Mouse (Mus musculus) midbrain, embryonic 16.5 days (tissue): ENCODE measurements at regions not wholly inside any gene's neighbourhood (a gene's known extent, or its start where the extent isn't known, plus 50 kb on each side); places are given as distances from the start of the nearest gene placed in this dataset.

Experiments
- ATAC-seq: fragments of 200-750 bp; cut with Nextera tagmentation; 2 replicates; pipeline ENCODE4 v1.8.0; 2017; ENCODE audit warnings: moderate TSS enrichment
- H3K27ac ChIP-seq: fragments of 300-500 bp; sonication (generic); 2 replicates; pipeline ENCODE4 v1.5.1; 2014; ENCODE audit warnings: mild to moderate bottlenecking, low read length, mixed read lengths
- H3K27me3 ChIP-seq: fragments of 300-500 bp; sonication (generic); 2 replicates; pipeline ENCODE4 v1.6.1; 2014; ENCODE audit warnings: low read depth, low read length, mixed read lengths; ENCODE audit not compliant: control insufficient read depth, insufficient read depth
- H3K36me3 ChIP-seq: fragments of 300-500 bp; sonication (generic); 2 replicates; pipeline ENCODE4 v1.6.1; 2014; ENCODE audit warnings: mild to moderate bottlenecking, low read length, moderate library complexity, mixed read lengths; ENCODE audit not compliant: control insufficient read depth, insufficient read depth
- H3K4me1 ChIP-seq: fragments of 300-500 bp; sonication (generic); 2 replicates; pipeline ENCODE4 v1.6.1; 2014; ENCODE audit warnings: mild to moderate bottlenecking, low read length, mixed read lengths; ENCODE audit not compliant: control insufficient read depth, insufficient read depth
- H3K4me2 ChIP-seq: fragments of 300-500 bp; sonication (generic); 2 replicates; pipeline ENCODE4 v1.6.1; 2014; ENCODE audit warnings: mild to moderate bottlenecking, low read length, mixed read lengths
- H3K4me3 ChIP-seq: fragments of 300-500 bp; sonication (generic); 2 replicates; pipeline ENCODE4 v1.5.1; 2014; ENCODE audit warnings: low read depth, mild to moderate bottlenecking, low read length, moderate library complexity, mixed read lengths
- H3K9ac ChIP-seq: fragments of 300-500 bp; sonication (generic); 2 replicates; pipeline ENCODE4 v1.6.1; 2014; ENCODE audit warnings: low read depth, low read length, mixed read lengths
- H3K9me3 ChIP-seq: fragments of 300-500 bp; sonication (generic); replicated peaks from 2 replicates; pipeline ENCODE4 v1.6.1; 2014; ENCODE audit warnings: mild to moderate bottlenecking, low read length, mixed read lengths; ENCODE audit not compliant: control insufficient read depth, poor library complexity, severe bottlenecking
- WGBS: fragments of 180-500 bp; shearing (Covaris S2); extraction: QIAGEN DNeasy Blood & Tissue Kit; methylation state at CpG from one replicate; pipeline ENCODE4 v1.1.7; 2014; 5-methylcytosine and 5-hydroxymethylcytosine counted together

DNA sequence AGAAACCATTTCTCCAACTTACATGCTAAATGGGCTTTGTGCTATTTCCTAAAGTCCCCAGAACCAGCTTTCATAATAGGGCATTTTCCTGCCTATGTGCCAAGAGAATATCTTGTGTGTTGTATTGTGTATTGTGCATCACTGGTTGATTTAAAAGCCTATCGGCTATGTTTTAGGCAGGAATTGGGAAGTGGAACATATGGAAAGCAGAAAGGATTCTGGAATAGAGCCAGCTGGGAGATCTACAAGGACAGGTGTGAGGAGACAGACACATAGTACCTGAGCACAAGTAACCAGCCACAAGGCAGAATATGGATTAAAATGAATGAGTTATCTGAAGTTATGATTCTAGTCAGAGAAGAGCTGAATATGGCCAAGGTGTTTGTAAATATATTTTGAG, 236.0 kb downstream of the 1190002N15Rik start:
- Histone ChIP-seq H3K36me3 (no peaks in the 10 kb centered on the region), H3K27me3 (no peaks in the 10 kb centered on the region), H3K9ac (no peak overlapping the region), H3K9me3 (no peaks in the 10 kb centered on the region), H3K4me3 (no peak overlapping the region), H3K4me1 (no peaks in the 10 kb centered on the region), H3K4me2 (no peak overlapping the region), H3K27ac (no peak overlapping the region)
- no peak for ATAC-seq
- WGBS = 93% methylated on average over 1 of the region's 1 CpGs

GRCm38 (mm10) chr9:94295431-94295830, 242.4 kb downstream of the 1190002N15Rik start:
- Histone ChIP-seq H3K27me3 (no peaks in the 10 kb centered on the region), H3K36me3 (no peaks in the 10 kb centered on the region), H3K4me2 (no peak overlapping the region), H3K9ac (no peak overlapping the region), H3K9me3 (no peaks in the 10 kb centered on the region), H3K4me1 (no peaks in the 10 kb centered on the region), H3K4me3 (no peak overlapping the region), H3K27ac (no peak overlapping the region)
- ATAC-seq = no peak
- WGBS = 81% methylated on average over 6 of the region's 6 CpGs

- H3K4me1 ChIP-seq = no peaks in the 10 kb centered on the region
- H3K9me3 ChIP-seq = no peaks in the 10 kb centered on the region
- no peak overlapping the region for H3K4me3 ChIP-seq
- H3K27ac ChIP-seq = no peak overlapping the region
- no peak for ATAC-seq
- H3K36me3 ChIP-seq = no peaks in the 10 kb centered on the region
- H3K4me2 ChIP-seq = no peak overlapping the region
- 81% methylated on average over 3 of the region's 3 CpGs for WGBS
- H3K9ac ChIP-seq = no peak overlapping the region
- H3K27me3 ChIP-seq = no peaks in the 10 kb centered on the region
These were observed 245.7 kb downstream of the 1190002N15Rik start for GRCm38 (mm10) chr9:94292147-94292546.

GRCm38 (mm10) chr9:94289546-94289945, 248.3 kb downstream of the 1190002N15Rik start:
- no peak overlapping the region for H3K4me3 ChIP-seq
- H3K27me3 ChIP-seq = no peaks in the 10 kb centered on the region
- no peak overlapping the region for H3K27ac ChIP-seq
- no peaks in the 10 kb centered on the region for H3K36me3 ChIP-seq
- H3K9me3 ChIP-seq = no peaks in the 10 kb centered on the region
- no peak overlapping the region for H3K9ac ChIP-seq
- ATAC-seq = no peak
- H3K4me1 ChIP-seq = no peaks in the 10 kb centered on the region
- H3K4me2 ChIP-seq = no peak overlapping the region

DNA sequence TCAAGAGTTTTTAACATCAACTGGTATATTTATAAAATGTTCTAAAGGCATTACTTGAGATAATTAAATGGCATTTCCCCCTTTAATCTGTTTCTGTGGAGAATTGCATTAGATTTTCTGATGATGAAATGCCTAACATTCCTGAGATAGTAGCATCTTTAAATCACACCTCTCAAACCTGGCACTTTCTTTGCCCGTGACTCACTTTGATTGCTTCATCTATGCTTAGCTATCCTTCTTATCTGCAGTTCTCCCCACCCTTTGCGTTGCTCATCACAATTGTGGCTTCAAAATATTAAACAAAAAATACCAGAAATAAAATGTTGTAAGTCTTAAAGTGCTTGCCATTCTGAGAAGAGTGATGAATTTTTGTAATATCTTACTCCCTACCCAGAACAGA, 250.3 kb downstream of the 1190002N15Rik start:
- H3K27ac ChIP-seq = no peak overlapping the region
- H3K4me2 ChIP-seq = no peak overlapping the region
- H3K4me3 ChIP-seq = no peak overlapping the region
- no peaks in the 10 kb centered on the region for H3K9me3 ChIP-seq
- no peaks in the 10 kb centered on the region for H3K4me1 ChIP-seq
- no peaks in the 10 kb centered on the region for H3K27me3 ChIP-seq
- H3K36me3 ChIP-seq = no peaks in the 10 kb centered on the region
- 79% methylated on average over 2 of the region's 2 CpGs for WGBS
- no peak overlapping the region for H3K9ac ChIP-seq
- ATAC-seq = no peak

GRCm38 (mm10) chr9:94278657-94279585, 259.0 kb downstream of the 1190002N15Rik start:
- Histone ChIP-seq H3K4me1 (no peaks in the 10 kb centered on the region), H3K36me3 (no peaks in the 10 kb centered on the region), H3K9me3 (no peaks in the 10 kb centered on the region), H3K4me3 (no peak overlapping the region), H3K27me3 (no peaks in the 10 kb centered on the region), H3K27ac (no peak overlapping the region), H3K4me2 (no peak overlapping the region), H3K9ac (no peak overlapping the region)
- 85% methylated on average over 4 of the region's 4 CpGs for WGBS
- no peak for ATAC-seq

DNA sequence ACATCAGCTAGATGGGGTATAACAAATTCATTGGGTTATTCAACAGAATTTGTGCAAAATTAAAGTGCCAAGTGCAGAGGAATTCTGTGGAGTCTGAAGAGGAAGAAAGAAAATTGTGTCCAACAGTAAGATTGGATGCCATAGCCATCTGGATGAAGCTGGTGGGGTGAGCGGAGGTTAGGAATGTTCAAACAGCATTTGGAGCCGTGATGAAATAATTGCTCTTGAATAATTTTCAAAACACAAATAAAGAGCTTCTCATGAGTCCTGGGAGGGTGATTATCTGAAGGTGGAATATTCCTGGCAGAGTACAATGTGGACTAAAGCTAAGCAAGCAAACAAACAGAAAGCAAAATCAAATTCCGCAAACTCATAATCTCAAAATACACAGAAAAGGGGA, 260.8 kb downstream of the 1190002N15Rik start:
- H3K9ac ChIP-seq = no peak overlapping the region

DNA sequence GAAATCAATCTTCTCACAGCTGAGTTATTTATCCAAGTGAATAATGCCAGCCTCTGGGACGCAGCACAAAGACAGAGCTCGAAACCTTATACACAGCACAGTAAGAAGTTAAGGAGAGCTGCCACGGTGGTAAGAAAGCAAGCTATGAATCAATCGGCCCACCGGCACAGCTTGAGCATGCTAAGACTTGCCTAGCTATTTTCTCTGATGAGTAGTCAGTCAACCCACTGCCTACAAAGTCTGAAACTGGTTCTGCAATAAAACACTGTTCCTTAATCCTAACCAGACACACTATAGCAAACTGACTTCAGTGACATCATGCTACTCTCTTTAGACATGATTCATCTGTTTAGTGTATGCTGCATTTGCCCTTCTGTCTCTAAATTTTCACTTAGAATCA, 268.7 kb downstream of the 1190002N15Rik start:
- Histone ChIP-seq H3K4me2 (no peak overlapping the region), H3K9me3 (no peaks in the 10 kb centered on the region), H3K27ac (no peak overlapping the region), H3K4me1 (no peaks in the 10 kb centered on the region), H3K36me3 (no peaks in the 10 kb centered on the region), H3K9ac (no peak overlapping the region), H3K27me3 (no peaks in the 10 kb centered on the region), H3K4me3 (no peak overlapping the region)
- 81% methylated on average over 5 of the region's 5 CpGs for WGBS
- ATAC-seq = no peak

More for the DNA sequence above, 260.8 kb downstream of the 1190002N15Rik start:
- no peaks in the 10 kb centered on the region for H3K36me3 ChIP-seq
- H3K4me3 ChIP-seq = no peak overlapping the region
- no peak overlapping the region for H3K4me2 ChIP-seq
- H3K9me3 ChIP-seq = no peaks in the 10 kb centered on the region
- no peaks in the 10 kb centered on the region for H3K4me1 ChIP-seq
- no peak for ATAC-seq
- H3K27me3 ChIP-seq = no peaks in the 10 kb centered on the region
- 87% methylated on average over 3 of the region's 3 CpGs for WGBS
- H3K27ac ChIP-seq = no peak overlapping the region

GRCm38 (mm10) chr9:94267243-94267642, 270.6 kb downstream of the 1190002N15Rik start:
- H3K27me3 ChIP-seq = no peaks in the 10 kb centered on the region
- no peak overlapping the region for H3K4me2 ChIP-seq
- H3K9me3 ChIP-seq = no peaks in the 10 kb centered on the region
- no peaks in the 10 kb centered on the region for H3K36me3 ChIP-seq
- H3K9ac ChIP-seq = no peak overlapping the region
- 93% methylated on average over 1 of the region's 1 CpGs for WGBS
- no peaks in the 10 kb centered on the region for H3K4me1 ChIP-seq
- no peak overlapping the region for H3K27ac ChIP-seq
- no peak overlapping the region for H3K4me3 ChIP-seq
- ATAC-seq = no peak
